Mouse (Mus musculus): ENCODE measurements around the gene Tbc1d20.
"Not testable (repeated sequence)": the region's sequence is repeated elsewhere in the genome, so short reads cannot be mapped to it uniquely, and the experiment has no call there.

Gene Tbc1d20

GRCm38 (mm10) chr2:152293727-152294475 lies at the start of gene Tbc1d20:
Gene Tbc1d20, plus strand, starts transcription at chr2:152293828.
- peak; percentile 83 for DNase-seq (ENCODE audit: low read depth, low spot score)

DNA sequence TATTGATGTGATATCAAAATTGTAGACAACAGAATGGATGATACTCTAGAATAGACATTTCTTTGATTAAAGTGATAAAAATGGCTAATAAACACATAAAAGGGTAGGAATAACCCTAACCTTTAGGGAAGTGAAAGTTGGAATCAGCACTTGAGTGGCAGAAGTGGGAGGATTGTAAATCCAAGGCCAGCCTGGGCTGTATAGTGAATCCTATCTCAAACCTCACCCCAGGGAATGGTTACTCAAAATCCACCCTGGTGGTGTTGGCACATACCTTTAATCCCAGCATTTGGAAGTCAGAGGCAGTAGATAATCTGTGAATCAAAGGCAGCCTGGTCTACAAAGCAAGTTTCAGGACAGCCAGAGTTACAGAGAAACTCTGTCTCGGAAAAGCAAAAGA lies 46.4 kb upstream of the Tbc1d20 start:
- DNase-seq (ENCODE audit: low read depth, low spot score), result no peak

GRCm38 (mm10) chr2:152250511-152250910 lies 43.1 kb upstream of the Tbc1d20 start:
- DNase-seq (ENCODE audit: low read depth, low spot score), result no peak

GRCm38 (mm10) chr2:152259739-152260138 lies 33.9 kb upstream of the Tbc1d20 start:
- no peak for DNase-seq (ENCODE audit: low read depth, low spot score)

DNA sequence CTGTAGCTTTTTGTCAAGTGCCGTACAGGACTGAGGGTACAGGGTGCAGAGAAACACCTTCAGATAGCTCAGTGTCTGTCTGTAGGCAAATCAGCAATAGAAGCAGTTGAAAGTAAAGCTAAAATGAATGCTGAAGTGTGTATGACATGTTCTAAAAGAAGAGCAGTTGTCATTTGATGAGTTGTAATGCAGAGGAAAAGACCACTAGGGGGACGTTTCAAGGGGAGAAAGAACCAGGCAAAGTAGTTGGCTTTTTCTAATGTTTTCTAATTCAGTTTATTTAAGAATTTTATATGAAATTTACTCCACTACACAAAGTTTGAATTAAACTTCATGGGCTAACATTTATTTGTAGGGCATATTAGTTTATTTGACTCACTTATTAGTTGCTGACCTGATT lies 20.0 kb upstream of the Tbc1d20 start:
- no peak for DNase-seq (ENCODE audit: low read depth, low spot score)

DNA sequence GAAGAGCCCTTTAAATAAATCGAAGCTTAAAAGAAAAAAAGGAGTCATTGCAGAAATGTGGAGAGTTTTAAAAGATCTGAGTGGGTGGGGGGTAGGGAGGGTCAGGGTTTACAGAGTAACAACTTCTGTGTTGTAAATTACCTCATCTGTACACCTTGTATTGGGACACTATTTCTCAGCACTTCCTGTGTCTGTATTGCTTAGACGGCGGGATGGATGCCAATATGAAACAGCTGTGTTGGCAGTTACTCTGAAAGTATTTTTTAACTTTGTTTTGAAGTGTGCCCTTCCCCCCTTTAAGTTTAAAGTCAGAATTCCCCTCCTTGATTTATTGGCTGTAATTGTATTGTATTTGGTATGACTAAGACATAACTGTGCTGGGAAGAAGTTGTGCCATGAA lies 12.2 kb upstream of the Tbc1d20 start:
- no peak for DNase-seq (ENCODE audit: low read depth, low spot score)

DNA sequence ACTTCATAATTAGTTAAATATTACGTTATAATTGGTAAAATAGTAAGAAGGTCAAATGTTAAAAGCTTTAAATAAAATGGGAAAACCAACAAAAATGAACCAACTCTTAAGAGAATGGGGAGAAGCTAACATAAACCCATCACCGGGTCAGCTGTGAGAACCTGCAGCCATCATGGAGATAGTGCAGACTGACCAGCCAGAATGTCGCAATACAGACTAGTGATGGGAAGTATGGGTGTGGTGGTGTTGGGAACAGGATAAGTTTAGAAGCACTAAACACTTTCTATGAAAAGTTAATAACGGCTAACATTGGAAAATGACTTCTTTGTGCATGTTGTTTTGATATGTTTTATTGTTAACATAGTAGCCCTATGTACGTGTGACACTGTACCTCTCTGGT lies 6.1 kb upstream of the Tbc1d20 start:
- DNase-seq (ENCODE audit: low read depth, low spot score), result no peak

GRCm38 (mm10) chr2:152288046-152288445 lies 5.6 kb upstream of the Tbc1d20 start:
- DNase-seq (ENCODE audit: low read depth, low spot score), result no peak

- not testable (repeated sequence) for DNase-seq (ENCODE audit: low read depth, low spot score)
Measured at GRCm38 (mm10) chr2:152289623-152290022, 4.0 kb upstream of the Tbc1d20 start.

- no peak for DNase-seq (ENCODE audit: low read depth, low spot score)
Measured at GRCm38 (mm10) chr2:152292475-152292874, 1.2 kb upstream of the Tbc1d20 start.

GRCm38 (mm10) chr2:152293179-152293726 lies 375 bp upstream of the Tbc1d20 start:
- DNase-seq (ENCODE audit: low read depth, low spot score), result no peak

DNA sequence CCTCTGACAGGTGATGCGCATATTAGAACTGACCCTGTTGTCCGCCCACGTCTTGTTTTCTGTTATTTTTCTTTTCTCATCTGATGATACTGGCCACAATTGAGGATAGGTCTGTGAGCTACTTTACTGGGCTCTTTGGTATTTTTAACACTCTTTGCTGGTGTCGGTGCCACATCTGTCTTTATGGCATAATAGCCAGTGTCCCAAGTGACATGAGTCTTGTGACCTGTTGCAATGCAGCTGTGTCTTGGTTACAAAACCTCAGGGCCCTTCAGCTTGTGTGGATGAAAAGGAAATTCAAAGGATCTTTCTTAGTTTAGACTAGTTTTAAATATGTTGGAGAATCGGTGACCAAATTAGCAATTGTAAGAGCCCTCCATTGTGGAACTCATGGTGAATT lies 913 bp downstream of the Tbc1d20 start:
- DNase-seq (ENCODE audit: low read depth, low spot score), result no peak

DNA sequence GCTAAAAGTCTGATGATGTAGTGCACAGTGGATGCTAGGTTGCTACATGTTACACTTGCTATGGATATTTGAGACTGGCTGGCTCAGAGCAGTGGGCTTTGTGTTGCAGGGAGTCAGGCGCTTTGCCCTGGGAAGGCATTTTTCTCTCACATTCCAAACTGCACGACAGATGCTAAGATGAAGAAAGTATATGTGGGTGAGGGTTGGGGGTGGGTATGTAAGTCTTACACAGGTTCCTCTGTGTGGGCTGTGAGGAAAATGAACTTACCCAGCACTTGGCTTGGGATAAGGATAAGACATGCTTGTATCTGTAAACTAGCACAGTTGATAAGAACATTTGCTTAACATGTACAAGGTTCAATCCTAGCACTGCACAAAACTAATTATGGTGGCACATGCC lies 9.2 kb downstream of the Tbc1d20 start:
- DNase-seq (ENCODE audit: low read depth, low spot score), result no peak

DNA sequence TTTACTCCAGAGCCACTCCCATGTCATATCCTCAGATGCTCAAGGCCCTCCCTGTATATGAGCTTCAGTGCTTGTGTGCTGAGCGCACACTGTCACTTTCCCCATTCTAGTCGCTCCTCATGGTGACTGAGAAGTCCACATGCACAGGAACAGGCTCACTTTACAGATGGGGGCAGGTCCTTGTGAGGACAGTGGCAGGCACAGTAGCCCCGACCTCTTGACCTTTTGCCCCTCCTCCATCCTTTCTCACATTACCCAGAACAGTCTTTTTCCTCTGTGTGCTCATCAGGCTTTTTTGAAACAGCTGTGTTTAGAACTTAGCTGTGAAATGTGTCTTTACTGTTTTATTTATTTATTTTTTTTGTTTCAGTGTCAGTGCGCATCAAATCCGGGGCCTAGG lies 10.2 kb downstream of the Tbc1d20 start:
- no peak for DNase-seq (ENCODE audit: low read depth, low spot score)

DNA sequence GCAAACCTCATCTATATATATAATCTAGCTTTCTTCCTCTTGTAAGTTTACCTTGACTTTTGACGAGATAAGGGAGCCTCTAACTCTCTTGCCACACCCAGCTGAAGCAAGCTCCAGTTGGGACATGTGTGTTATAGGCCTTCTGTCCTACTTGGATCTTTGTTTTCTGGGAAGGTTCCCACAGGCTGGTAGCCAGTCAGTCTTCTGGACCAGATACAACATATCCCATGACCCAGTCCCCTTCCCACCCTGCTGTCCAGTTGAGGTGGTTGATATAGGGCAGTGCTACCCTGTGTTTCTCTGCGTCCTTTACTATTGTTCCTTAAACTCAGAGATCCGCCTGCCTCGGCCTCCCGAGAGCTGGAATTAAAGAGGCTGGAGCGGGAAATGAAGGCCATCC lies 11.9 kb downstream of the Tbc1d20 start:
- no peak for DNase-seq (ENCODE audit: low read depth, low spot score)

DNA sequence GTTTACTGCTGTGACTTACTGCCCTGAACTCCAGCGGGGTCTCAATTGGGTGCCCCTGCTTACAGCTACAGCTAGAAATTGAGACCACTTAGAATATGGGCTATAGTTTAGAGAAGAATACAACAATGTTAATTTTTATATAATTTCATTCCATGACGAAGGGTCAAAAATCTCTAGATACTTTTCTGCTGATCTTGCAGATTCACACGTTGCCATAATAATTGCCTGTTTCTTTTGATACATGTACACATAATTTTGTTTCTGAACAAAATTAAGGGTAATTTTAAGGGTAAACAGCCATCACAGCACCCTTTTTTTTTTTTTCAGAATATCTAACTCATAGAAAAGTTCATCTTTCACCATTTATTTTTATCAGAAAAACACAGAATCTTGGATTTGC lies 13.6 kb downstream of the Tbc1d20 start:
- no peak for DNase-seq (ENCODE audit: low read depth, low spot score)

- DNase-seq (ENCODE audit: low read depth, low spot score), result no peak
Measured at GRCm38 (mm10) chr2:152312996-152313395, 19.4 kb downstream of the Tbc1d20 start.

DNA sequence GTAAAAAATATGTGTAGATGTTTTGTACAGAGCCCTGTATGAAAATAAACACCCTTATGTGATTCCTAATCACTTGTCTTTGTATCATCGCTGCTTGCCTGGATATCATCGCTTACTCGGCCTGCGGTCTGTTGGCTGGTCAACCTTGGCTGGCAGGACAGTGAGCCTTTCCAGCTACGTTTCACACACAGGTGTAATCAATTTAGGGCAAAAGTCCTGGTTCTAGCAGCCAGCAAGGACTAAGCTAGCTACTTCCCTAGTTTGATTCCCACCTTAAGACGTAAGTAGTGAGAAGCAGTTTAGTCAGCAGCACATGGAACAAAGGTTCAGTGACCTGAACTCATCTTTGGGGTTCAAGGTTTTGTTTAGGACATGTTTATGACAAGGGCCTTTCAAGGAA lies 20.3 kb downstream of the Tbc1d20 start:
- DNase-seq (ENCODE audit: low read depth, low spot score), result no peak

DNA sequence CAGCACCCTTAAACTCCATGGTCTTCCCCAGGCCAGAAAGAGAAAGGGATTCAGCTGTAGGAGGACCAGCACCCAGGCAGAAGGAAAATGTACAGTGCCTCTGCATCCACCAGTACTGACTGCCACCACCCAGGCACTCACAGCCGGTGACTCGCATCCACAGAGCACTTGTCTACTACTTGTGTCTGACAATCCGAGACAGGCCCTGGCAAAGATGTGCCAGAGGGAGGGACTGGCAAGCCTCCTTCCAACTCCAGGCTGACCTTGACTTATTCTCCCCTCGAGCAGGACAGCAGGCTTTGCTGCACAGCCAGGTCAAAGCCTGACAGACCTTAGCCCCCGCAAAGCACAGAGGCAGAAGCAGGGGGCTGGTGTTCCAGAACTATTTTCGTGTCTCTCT lies 23.4 kb downstream of the Tbc1d20 start:
- no peak for DNase-seq (ENCODE audit: low read depth, low spot score)

- no peak for DNase-seq (ENCODE audit: low read depth, low spot score)
Measured at GRCm38 (mm10) chr2:152321558-152321957, 27.9 kb downstream of the Tbc1d20 start.

DNA sequence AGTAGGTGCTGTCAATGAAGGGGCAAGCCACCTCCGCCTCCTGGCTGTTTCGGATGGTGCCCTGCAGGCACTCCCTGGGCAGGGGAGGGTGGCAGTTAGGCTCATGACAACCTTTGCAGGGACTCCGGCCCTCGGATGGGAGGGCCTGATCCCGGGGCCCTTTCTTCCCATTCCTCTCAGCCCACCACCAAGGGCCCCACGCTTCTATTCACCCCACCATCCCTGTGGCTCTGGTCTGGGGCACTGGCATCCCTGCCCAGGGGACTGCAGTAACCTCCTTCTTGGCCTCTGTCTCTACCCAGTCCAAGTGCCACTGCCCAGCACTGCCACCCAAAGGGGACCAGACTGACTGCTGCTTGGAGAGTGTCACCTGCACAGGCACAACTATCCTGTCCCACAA lies 28.6 kb downstream of the Tbc1d20 start:
- no peak for DNase-seq (ENCODE audit: low read depth, low spot score)

- DNase-seq (ENCODE audit: low read depth, low spot score), result no peak
Measured at GRCm38 (mm10) chr2:152323971-152324370, 30.3 kb downstream of the Tbc1d20 start.

GRCm38 (mm10) chr2:152324842-152325241 lies 31.2 kb downstream of the Tbc1d20 start:
- DNase-seq (ENCODE audit: low read depth, low spot score), result no peak

DNA sequence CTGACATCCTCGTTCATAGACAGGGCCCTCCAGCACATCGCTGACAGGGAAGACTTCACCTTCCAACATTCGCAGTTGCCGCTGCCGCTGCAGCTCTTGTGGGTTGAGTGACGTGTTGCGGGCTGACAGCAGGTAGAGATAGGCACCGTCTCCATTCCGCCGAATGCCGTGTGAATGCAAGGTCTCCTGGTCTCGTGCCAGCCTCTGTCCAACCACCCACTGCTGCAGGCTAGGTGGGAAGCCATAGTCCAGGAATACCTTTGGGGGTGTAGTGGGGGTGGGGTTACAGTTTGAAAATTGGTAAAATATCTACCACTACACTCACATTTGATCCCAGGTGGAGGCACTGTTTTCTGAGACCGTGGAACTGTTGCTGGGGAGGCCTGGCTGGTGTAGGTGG lies 32.5 kb downstream of the Tbc1d20 start:
- no peak for DNase-seq (ENCODE audit: low read depth, low spot score)

Data from retina, postnatal 7 days (tissue).